Mouse (Mus musculus): ENCODE measurements at regions not wholly inside any gene's neighbourhood (a gene's known extent, or its start where the extent isn't known, plus 50 kb on each side); places are given as distances from the start of the nearest gene placed in this dataset.

DNA sequence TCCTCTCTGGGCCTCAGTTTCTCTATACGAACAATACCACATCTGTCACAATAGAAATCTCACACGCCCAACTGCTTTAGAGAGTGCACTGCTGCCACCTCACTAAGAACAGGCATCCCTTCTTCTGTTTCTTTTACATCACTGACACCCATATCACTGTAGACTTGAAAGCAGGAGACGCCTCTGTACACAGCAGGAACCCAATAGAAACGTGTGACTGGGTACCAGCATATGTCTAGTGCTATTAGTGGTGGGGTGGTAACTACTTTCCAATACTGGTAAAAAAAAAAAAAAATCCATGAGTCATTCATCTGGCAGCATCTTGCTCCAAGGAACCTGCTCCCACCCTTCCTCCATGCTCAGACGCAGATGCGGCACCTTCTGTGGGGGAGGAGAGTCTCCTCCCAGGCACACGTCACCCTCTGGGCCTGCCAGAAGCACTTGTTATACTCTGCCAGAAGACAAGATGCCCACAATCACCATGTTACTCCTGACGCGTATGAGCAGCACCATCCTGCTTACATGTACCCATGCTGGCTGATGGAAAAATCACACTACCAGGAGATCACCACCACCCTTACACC lies 151.3 kb upstream of the Plxna4 start:
- Histone ChIP-seq H3K27ac (ENCODE audit: low read length) (no peak overlapping the region), H3K4me3 (replicated peaks; ENCODE audit: low read length) (no peak overlapping the region), H3K4me1 (replicated peaks; ENCODE audit: control insufficient read depth, insufficient read depth, low read length) (no peaks in the 10 kb centered on the region), H3K4me2 (ENCODE audit: low read length) (no peak overlapping the region), H3K36me3 (ENCODE audit: control insufficient read depth, insufficient read depth) (no peaks in the 10 kb centered on the region), H3K27me3 (replicated peaks; ENCODE audit: control insufficient read depth, insufficient read depth, low read length) (no peaks in the 10 kb centered on the region), H3K9ac (replicated peaks; ENCODE audit: low read depth, low read length) (no peak overlapping the region), H3K9me3 (ENCODE audit: control insufficient read depth, low read length) (no peaks in the 10 kb centered on the region)
- no peak; the same call in 1 of the 2 replicates for ATAC-seq
- WGBS = 77% methylated on average over 9 of the region's 9 CpGs

DNA sequence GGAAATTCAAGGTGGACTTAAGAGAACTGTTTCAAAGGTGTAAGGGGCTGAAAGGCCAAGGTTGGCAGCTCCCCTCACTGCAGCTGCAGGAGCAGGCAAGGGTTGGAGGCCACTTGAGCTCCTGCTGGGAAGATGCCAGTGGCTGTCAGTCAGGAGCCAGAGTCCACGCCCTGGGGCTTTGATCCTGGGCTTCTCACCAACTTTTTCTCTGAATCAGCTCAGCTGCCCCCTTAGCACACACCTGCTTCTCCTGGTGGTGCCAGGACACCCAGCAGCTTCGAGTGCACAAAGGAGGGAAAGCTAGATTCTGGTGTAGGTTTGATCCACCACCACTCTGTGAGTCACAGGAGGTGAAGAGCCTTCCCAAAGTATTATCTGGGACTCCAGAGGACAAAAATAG lies 140.7 kb upstream of the Plxna4 start:
- Histone ChIP-seq H3K4me2 (ENCODE audit: low read length) (no peak overlapping the region), H3K27me3 (replicated peaks; ENCODE audit: control insufficient read depth, insufficient read depth, low read length) (no peaks in the 10 kb centered on the region), H3K4me1 (replicated peaks; ENCODE audit: control insufficient read depth, insufficient read depth, low read length) (peaks cover 13% of the 10 kb centered on the region), H3K9me3 (ENCODE audit: control insufficient read depth, low read length) (no peaks in the 10 kb centered on the region), H3K27ac (ENCODE audit: low read length) (no peak overlapping the region), H3K36me3 (ENCODE audit: control insufficient read depth, insufficient read depth) (no peaks in the 10 kb centered on the region), H3K4me3 (replicated peaks; ENCODE audit: low read length) (no peak overlapping the region), H3K9ac (replicated peaks; ENCODE audit: low read depth, low read length) (no peak overlapping the region)
- ATAC-seq = 0 out of 2 replicates have a peak, but pooled peaks have one; percentile 43
- WGBS = 13% methylated on average over 2 of the region's 2 CpGs

DNA sequence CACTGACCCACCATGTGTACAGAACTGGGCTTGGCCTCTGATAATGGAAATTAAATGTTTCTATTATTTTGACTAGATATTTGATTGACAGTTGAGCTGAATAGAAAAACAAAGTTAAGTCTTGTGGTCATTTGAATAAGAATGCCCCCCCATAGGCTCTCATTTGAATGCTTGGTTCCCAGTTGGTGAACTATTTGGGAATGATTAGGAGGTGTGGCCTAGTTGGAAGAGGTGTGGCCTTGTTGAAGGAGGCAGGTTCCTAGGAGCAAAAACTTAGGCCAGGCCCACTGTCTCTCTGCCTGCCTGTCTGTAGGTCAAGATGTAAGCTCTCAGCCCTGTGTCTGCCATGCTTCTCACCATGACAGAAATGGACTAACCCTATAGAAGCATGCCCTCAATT lies 138.6 kb upstream of the Plxna4 start:
- no peaks in the 10 kb centered on the region for H3K9me3 ChIP-seq (ENCODE audit: control insufficient read depth, low read length)
- no peak overlapping the region for H3K4me2 ChIP-seq (ENCODE audit: low read length)
- no peak for ATAC-seq
- no peak overlapping the region for H3K4me3 ChIP-seq (replicated peaks; ENCODE audit: low read length)
- peaks cover 13% of the 10 kb centered on the region for H3K4me1 ChIP-seq (replicated peaks; ENCODE audit: control insufficient read depth, insufficient read depth, low read length)
- no peaks in the 10 kb centered on the region for H3K27me3 ChIP-seq (replicated peaks; ENCODE audit: control insufficient read depth, insufficient read depth, low read length)
- no peak overlapping the region for H3K27ac ChIP-seq (ENCODE audit: low read length)
- no peak overlapping the region for H3K9ac ChIP-seq (replicated peaks; ENCODE audit: low read depth, low read length)
- H3K36me3 ChIP-seq (ENCODE audit: control insufficient read depth, insufficient read depth) = no peaks in the 10 kb centered on the region

GRCm38 (mm10) chr6:32717860-32718259 lies 129.9 kb upstream of the Plxna4 start:
- Histone ChIP-seq H3K4me2 (ENCODE audit: low read length) (no peak overlapping the region), H3K9me3 (ENCODE audit: control insufficient read depth, low read length) (no peaks in the 10 kb centered on the region), H3K9ac (replicated peaks; ENCODE audit: low read depth, low read length) (no peak overlapping the region), H3K4me1 (replicated peaks; ENCODE audit: control insufficient read depth, insufficient read depth, low read length) (peaks cover 2% of the 10 kb centered on the region; the same call in 1 of the 2 replicates), H3K36me3 (ENCODE audit: control insufficient read depth, insufficient read depth) (no peaks in the 10 kb centered on the region), H3K27me3 (replicated peaks; ENCODE audit: control insufficient read depth, insufficient read depth, low read length) (no peaks in the 10 kb centered on the region), H3K4me3 (replicated peaks; ENCODE audit: low read length) (no peak overlapping the region), H3K27ac (ENCODE audit: low read length) (no peak overlapping the region)
- WGBS = 90% methylated on average over 5 of the region's 5 CpGs
- no peak for ATAC-seq

GRCm38 (mm10) chr6:32715137-32715536 lies 127.1 kb upstream of the Plxna4 start:
- H3K36me3 ChIP-seq (ENCODE audit: control insufficient read depth, insufficient read depth) = no peaks in the 10 kb centered on the region
- H3K4me2 ChIP-seq (ENCODE audit: low read length) = no peak overlapping the region
- no peaks in the 10 kb centered on the region for H3K9me3 ChIP-seq (ENCODE audit: control insufficient read depth, low read length)
- no peak overlapping the region for H3K4me3 ChIP-seq (replicated peaks; ENCODE audit: low read length)
- no peak overlapping the region for H3K9ac ChIP-seq (replicated peaks; ENCODE audit: low read depth, low read length)
- H3K4me1 ChIP-seq (replicated peaks; ENCODE audit: control insufficient read depth, insufficient read depth, low read length) = peaks cover 2% of the 10 kb centered on the region; the same call in 1 of the 2 replicates
- WGBS = 92% methylated on average over 1 of the region's 1 CpGs
- ATAC-seq = no peak
- H3K27ac ChIP-seq (ENCODE audit: low read length) = no peak overlapping the region
- H3K27me3 ChIP-seq (replicated peaks; ENCODE audit: control insufficient read depth, insufficient read depth, low read length) = no peaks in the 10 kb centered on the region; the same call in 1 of the 2 replicates

- no peaks in the 10 kb centered on the region for H3K36me3 ChIP-seq (ENCODE audit: control insufficient read depth, insufficient read depth)
- no peak overlapping the region for H3K4me3 ChIP-seq (replicated peaks; ENCODE audit: low read length)
- H3K27ac ChIP-seq (ENCODE audit: low read length) = no peak overlapping the region
- no peaks in the 10 kb centered on the region; the same call in 1 of the 2 replicates for H3K27me3 ChIP-seq (replicated peaks; ENCODE audit: control insufficient read depth, insufficient read depth, low read length)
- no peak overlapping the region for H3K4me2 ChIP-seq (ENCODE audit: low read length)
- 7% methylated on average over 10 of the region's 10 CpGs for WGBS
- no peaks in the 10 kb centered on the region for H3K9me3 ChIP-seq (ENCODE audit: control insufficient read depth, low read length)
- ATAC-seq = peak; percentile 61
- H3K9ac ChIP-seq (replicated peaks; ENCODE audit: low read depth, low read length) = no peak overlapping the region
- peaks cover 2% of the 10 kb centered on the region; the same call in 1 of the 2 replicates for H3K4me1 ChIP-seq (replicated peaks; ENCODE audit: control insufficient read depth, insufficient read depth, low read length)
Observed at GRCm38 (mm10) chr6:32710208-32710607, 122.2 kb upstream of the Plxna4 start.

DNA sequence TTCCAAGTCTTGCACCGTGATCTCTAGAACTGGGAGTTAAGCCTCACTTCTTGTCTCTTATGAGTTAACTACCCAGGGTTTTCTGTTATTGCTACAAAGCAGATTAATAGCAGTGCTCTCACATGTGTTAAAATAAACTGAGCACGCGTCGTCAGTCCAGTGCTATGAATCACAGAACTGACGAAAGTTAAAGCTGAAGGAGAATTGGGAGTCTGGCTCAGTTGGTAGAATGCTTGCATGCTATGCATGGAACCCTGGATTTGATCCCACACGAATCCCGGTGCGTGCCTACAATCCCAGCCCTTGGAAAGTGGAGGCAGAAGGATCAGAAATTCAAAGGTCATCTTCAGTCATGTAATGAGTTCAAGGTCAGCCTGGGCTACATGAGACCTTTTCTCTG lies 121.6 kb upstream of the Plxna4 start:
- no peaks in the 10 kb centered on the region for H3K36me3 ChIP-seq (ENCODE audit: control insufficient read depth, insufficient read depth)
- ATAC-seq = no peak
- H3K4me2 ChIP-seq (ENCODE audit: low read length) = no peak overlapping the region
- H3K4me3 ChIP-seq (replicated peaks; ENCODE audit: low read length) = no peak overlapping the region
- peaks cover 2% of the 10 kb centered on the region; the same call in 1 of the 2 replicates for H3K4me1 ChIP-seq (replicated peaks; ENCODE audit: control insufficient read depth, insufficient read depth, low read length)
- no peaks in the 10 kb centered on the region; the same call in 1 of the 2 replicates for H3K27me3 ChIP-seq (replicated peaks; ENCODE audit: control insufficient read depth, insufficient read depth, low read length)
- WGBS = 89% methylated on average over 8 of the region's 8 CpGs
- H3K9ac ChIP-seq (replicated peaks; ENCODE audit: low read depth, low read length) = no peak overlapping the region
- H3K9me3 ChIP-seq (ENCODE audit: control insufficient read depth, low read length) = no peaks in the 10 kb centered on the region
- H3K27ac ChIP-seq (ENCODE audit: low read length) = no peak overlapping the region

DNA sequence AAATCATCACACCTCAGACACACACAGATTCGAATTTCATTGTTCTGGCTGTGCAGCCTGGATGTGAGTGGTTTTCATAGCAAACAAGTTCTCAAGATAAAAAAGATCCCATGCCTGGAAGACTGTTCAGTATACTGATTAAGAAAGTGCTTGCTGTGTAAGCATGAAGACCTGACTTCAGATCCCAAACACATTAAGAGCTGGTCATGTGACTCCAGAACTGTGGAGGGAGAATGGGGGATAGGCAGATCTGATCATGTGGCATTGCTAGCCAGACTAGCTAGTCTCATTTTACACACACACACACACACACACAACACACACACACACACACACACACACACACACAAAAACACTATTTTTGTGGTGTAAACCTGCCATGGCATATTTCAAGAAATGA lies 119.4 kb upstream of the Plxna4 start:
- H3K27ac ChIP-seq (ENCODE audit: low read length) = no peak overlapping the region
- H3K4me1 ChIP-seq (replicated peaks; ENCODE audit: control insufficient read depth, insufficient read depth, low read length) = 0 out of 2 replicates have a peak, but pooled peaks cover 7% of the 10 kb centered on the region
- no peak for ATAC-seq
- 59% methylated on average over 1 of the region's 1 CpGs for WGBS
- H3K36me3 ChIP-seq (ENCODE audit: control insufficient read depth, insufficient read depth) = no peaks in the 10 kb centered on the region
- no peaks in the 10 kb centered on the region for H3K9me3 ChIP-seq (ENCODE audit: control insufficient read depth, low read length)
- no peak overlapping the region for H3K4me2 ChIP-seq (ENCODE audit: low read length)
- no peaks in the 10 kb centered on the region; the same call in 1 of the 2 replicates for H3K27me3 ChIP-seq (replicated peaks; ENCODE audit: control insufficient read depth, insufficient read depth, low read length)
- no peak overlapping the region for H3K9ac ChIP-seq (replicated peaks; ENCODE audit: low read depth, low read length)
- no peak overlapping the region for H3K4me3 ChIP-seq (replicated peaks; ENCODE audit: low read length)

DNA sequence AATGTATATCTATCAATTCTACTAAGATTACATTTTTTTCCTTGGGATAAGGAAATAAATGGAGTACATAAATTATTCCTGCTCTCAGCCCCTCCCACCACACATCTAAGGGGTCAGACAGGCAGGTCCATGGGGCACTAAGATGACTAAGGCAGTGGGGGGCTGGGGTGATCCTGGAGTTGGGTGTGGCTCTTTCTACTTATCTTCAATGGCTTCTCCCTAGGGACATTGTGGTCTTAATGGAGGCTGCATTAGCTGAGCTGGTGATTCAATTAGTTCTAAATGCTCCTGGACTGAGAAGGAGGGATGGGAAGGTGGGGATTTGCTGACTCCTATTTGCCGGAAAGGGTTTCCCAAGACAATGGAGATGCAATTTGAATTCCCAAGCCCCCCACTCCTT lies 118.4 kb upstream of the Plxna4 start:
- Histone ChIP-seq H3K36me3 (ENCODE audit: control insufficient read depth, insufficient read depth) (no peaks in the 10 kb centered on the region), H3K4me2 (ENCODE audit: low read length) (no peak overlapping the region)
- WGBS = 19% methylated on average over 1 of the region's 1 CpGs

GRCm38 (mm10) chr6:32703466-32703865 lies 115.5 kb upstream of the Plxna4 start:
- H3K27ac ChIP-seq (ENCODE audit: low read length) = no peak overlapping the region
- H3K4me3 ChIP-seq (replicated peaks; ENCODE audit: low read length) = no peak overlapping the region
- H3K4me1 ChIP-seq (replicated peaks; ENCODE audit: control insufficient read depth, insufficient read depth, low read length) = 0 out of 2 replicates have a peak, but pooled peaks cover 7% of the 10 kb centered on the region
- no peak overlapping the region for H3K9ac ChIP-seq (replicated peaks; ENCODE audit: low read depth, low read length)
- no peaks in the 10 kb centered on the region for H3K9me3 ChIP-seq (ENCODE audit: control insufficient read depth, low read length)
- H3K36me3 ChIP-seq (ENCODE audit: control insufficient read depth, insufficient read depth) = no peaks in the 10 kb centered on the region
- ATAC-seq = 0 out of 2 replicates have a peak, but pooled peaks have one; percentile 25
- H3K27me3 ChIP-seq (replicated peaks; ENCODE audit: control insufficient read depth, insufficient read depth, low read length) = no peaks in the 10 kb centered on the region
- WGBS = 38% methylated on average over 8 of the region's 8 CpGs
- H3K4me2 ChIP-seq (ENCODE audit: low read length) = no peak overlapping the region

More for the DNA sequence above, 118.4 kb upstream of the Plxna4 start:
- H3K27ac ChIP-seq (ENCODE audit: low read length) = no peak overlapping the region
- no peaks in the 10 kb centered on the region for H3K9me3 ChIP-seq (ENCODE audit: control insufficient read depth, low read length)
- H3K4me3 ChIP-seq (replicated peaks; ENCODE audit: low read length) = no peak overlapping the region
- 0 out of 2 replicates have a peak, but pooled peaks cover 7% of the 10 kb centered on the region for H3K4me1 ChIP-seq (replicated peaks; ENCODE audit: control insufficient read depth, insufficient read depth, low read length)
- ATAC-seq = no peak
- no peaks in the 10 kb centered on the region for H3K27me3 ChIP-seq (replicated peaks; ENCODE audit: control insufficient read depth, insufficient read depth, low read length)
- no peak overlapping the region for H3K9ac ChIP-seq (replicated peaks; ENCODE audit: low read depth, low read length)

All from forebrain, embryonic 16.5 days (tissue).